Mouse (Mus musculus) T-helper 17 cell (primary cell): ENCODE measurements at regions not wholly inside any gene's neighbourhood (a gene's known extent, or its start where the extent isn't known, plus 50 kb on each side); places are given as distances from the start of the nearest gene placed in this dataset.

ENCODE experiments used
- in situ Hi-C, 2 experiments: fragments of 300-600 bp; cut with MboI, MseI; formaldehyde crosslinking; loops; 1 replicate in 1 of 2; 2 replicates in 1 of 2; pipeline ENCODE4 v1.15.1; 2025; ENCODE audit warnings: high pct_unique_total_duplicates in 2 of 2

GRCm38 (mm10) chr8:95980405-95980804 is 92.1 kb upstream of the Got2 start:
- in situ Hi-C loops: no loop called here

GRCm38 (mm10) chr8:95979223-95979622 is 90.9 kb upstream of the Got2 start:
- in situ Hi-C loops: no loop called here

- in situ Hi-C loops: no loop called here
Observed at GRCm38 (mm10) chr8:95974889-95975288, 86.5 kb upstream of the Got2 start.

- in situ Hi-C loops: no loop called here
Observed at GRCm38 (mm10) chr8:95974231-95974630, 85.9 kb upstream of the Got2 start.

GRCm38 (mm10) chr8:95973571-95973970 is 85.2 kb upstream of the Got2 start:
- in situ Hi-C loops: no loop called here

GRCm38 (mm10) chr8:95968828-95969227 is 80.5 kb upstream of the Got2 start:
- in situ Hi-C loops: no loop called here

GRCm38 (mm10) chr8:95966430-95966829 is 78.1 kb upstream of the Got2 start:
- in situ Hi-C loops: no loop called here

- in situ Hi-C loops: loop anchor here in 1 of 2 experiments (5.0 kb wide), 1 partner anchor 200 kb away; no protein-coding TSS in a partner anchor
Observed at GRCm38 (mm10) chr8:95952257-95952656, 63.9 kb upstream of the Got2 start.

GRCm38 (mm10) chr8:95951794-95952193 is 63.4 kb upstream of the Got2 start:
- in situ Hi-C loops: loop anchor here in 1 of 2 experiments (5.0 kb wide), 1 partner anchor 201 kb away; no protein-coding TSS in a partner anchor
